Mouse (Mus musculus): ENCODE measurements around the gene Cfdp1. TPM values are rescaled to one million over a fixed set of nuclear protein-coding genes. Genes with fewer than 3 reads are reported as not detected.

The Cfdp1 gene
- polyA plus RNA-seq, 1 experiment from 2014 or later = 216 TPM

- H3K27ac ChIP-seq = no peak overlapping the region
- H3K4me2 ChIP-seq = no peak overlapping the region
- ATAC-seq (replicated peaks) = no peak
- H3K27me3 ChIP-seq (replicated peaks) = no peaks in the 10 kb centered on the region
- H3K9ac ChIP-seq = no peak overlapping the region
- 46% methylated on average over 1 of the region's 1 CpGs for WGBS
- H3K9me3 ChIP-seq = no peaks in the 10 kb centered on the region
- H3K4me3 ChIP-seq = no peak overlapping the region
- H3K36me3 ChIP-seq (replicated peaks) = peaks cover 26% of the 10 kb centered on the region
- H3K4me1 ChIP-seq = no peaks in the 10 kb centered on the region
These were observed 18.6 kb downstream of the Cfdp1 start for GRCm38 (mm10) chr8:111835540-111835939.

- H3K27me3 ChIP-seq (replicated peaks) = no peaks in the 10 kb centered on the region
- no peak for ATAC-seq (replicated peaks)
- peaks cover 35% of the 10 kb centered on the region for H3K36me3 ChIP-seq (replicated peaks)
- whole genome bisulfite sequencing = 72% methylated on average over 6 of the region's 6 CpGs
- no peaks in the 10 kb centered on the region for H3K4me1 ChIP-seq
- no peak overlapping the region for H3K4me2 ChIP-seq
- no peak overlapping the region for H3K4me3 ChIP-seq
- no peak overlapping the region for H3K9ac ChIP-seq
- no peak overlapping the region for H3K27ac ChIP-seq
- no peaks in the 10 kb centered on the region for H3K9me3 ChIP-seq
These were observed 20.1 kb downstream of the Cfdp1 start for GRCm38 (mm10) chr8:111834011-111834410.

- H3K4me3 ChIP-seq = no peak overlapping the region
- no peak overlapping the region for H3K9ac ChIP-seq
- no peaks in the 10 kb centered on the region for H3K27me3 ChIP-seq (replicated peaks)
- no peak for ATAC-seq (replicated peaks)
- WGBS = 88% methylated on average over 5 of the region's 5 CpGs
- no peaks in the 10 kb centered on the region for H3K4me1 ChIP-seq
- peaks cover 32% of the 10 kb centered on the region for H3K36me3 ChIP-seq (replicated peaks)
- H3K27ac ChIP-seq = no peak overlapping the region
- H3K4me2 ChIP-seq = no peak overlapping the region
- H3K9me3 ChIP-seq = no peaks in the 10 kb centered on the region
These were observed 21.1 kb downstream of the Cfdp1 start for GRCm38 (mm10) chr8:111832983-111833382.

GRCm38 (mm10) chr8:111831996-111832395, 22.1 kb downstream of the Cfdp1 start:
- Histone ChIP-seq H3K27ac (no peak overlapping the region), H3K4me1 (no peaks in the 10 kb centered on the region), H3K27me3 (replicated peaks) (no peaks in the 10 kb centered on the region), H3K9ac (no peak overlapping the region), H3K36me3 (replicated peaks) (peaks cover 25% of the 10 kb centered on the region), H3K9me3 (no peaks in the 10 kb centered on the region), H3K4me3 (no peak overlapping the region), H3K4me2 (no peak overlapping the region)
- 82% methylated on average over 4 of the region's 4 CpGs for WGBS
- no peak for ATAC-seq (replicated peaks)

- Histone ChIP-seq H3K27ac (no peak overlapping the region), H3K9me3 (no peaks in the 10 kb centered on the region), H3K9ac (no peak overlapping the region), H3K4me3 (no peak overlapping the region), H3K4me2 (no peak overlapping the region), H3K36me3 (replicated peaks) (peaks cover 25% of the 10 kb centered on the region), H3K4me1 (no peaks in the 10 kb centered on the region), H3K27me3 (replicated peaks) (no peaks in the 10 kb centered on the region)
- ATAC-seq (replicated peaks) = no peak
- WGBS = 80% methylated on average over 6 of the region's 6 CpGs
These were observed 25.5 kb downstream of the Cfdp1 start for GRCm38 (mm10) chr8:111828595-111828994.

GRCm38 (mm10) chr8:111825219-111825618, 28.9 kb downstream of the Cfdp1 start:
- 68% methylated on average over 6 of the region's 6 CpGs for WGBS
- Histone ChIP-seq H3K27ac (no peak overlapping the region), H3K9ac (no peak overlapping the region), H3K9me3 (no peaks in the 10 kb centered on the region), H3K4me3 (no peak overlapping the region), H3K4me1 (no peaks in the 10 kb centered on the region), H3K27me3 (replicated peaks) (no peaks in the 10 kb centered on the region), H3K4me2 (no peak overlapping the region), H3K36me3 (replicated peaks) (peaks cover 26% of the 10 kb centered on the region)
- ATAC-seq (replicated peaks) = no peak

- H3K4me2 ChIP-seq = no peak overlapping the region
- 96% methylated on average over 5 of the region's 5 CpGs for WGBS
- no peaks in the 10 kb centered on the region for H3K4me1 ChIP-seq
- no peak overlapping the region for H3K4me3 ChIP-seq
- H3K27me3 ChIP-seq (replicated peaks) = no peaks in the 10 kb centered on the region
- no peaks in the 10 kb centered on the region for H3K9me3 ChIP-seq
- H3K27ac ChIP-seq = no peak overlapping the region
- H3K36me3 ChIP-seq (replicated peaks) = peaks cover 21% of the 10 kb centered on the region; the same call in 1 of the 2 replicates
- H3K9ac ChIP-seq = no peak overlapping the region
- ATAC-seq (replicated peaks) = no peak
These were observed 29.8 kb downstream of the Cfdp1 start for GRCm38 (mm10) chr8:111824334-111824733.

- H3K9ac ChIP-seq = no peak overlapping the region
- no peaks in the 10 kb centered on the region for H3K9me3 ChIP-seq
- H3K4me2 ChIP-seq = no peak overlapping the region
- no peak overlapping the region for H3K27ac ChIP-seq
- H3K4me1 ChIP-seq = no peaks in the 10 kb centered on the region
- 0 out of 2 replicates have a peak, but pooled peaks cover 16% of the 10 kb centered on the region for H3K36me3 ChIP-seq (replicated peaks)
- no peak for ATAC-seq (replicated peaks)
- H3K27me3 ChIP-seq (replicated peaks) = no peaks in the 10 kb centered on the region
- H3K4me3 ChIP-seq = no peak overlapping the region
- 89% methylated on average over 10 of the region's 10 CpGs for WGBS
These were observed 32.9 kb downstream of the Cfdp1 start for GRCm38 (mm10) chr8:111821199-111821598.

GRCm38 (mm10) chr8:111820691-111821090, 33.4 kb downstream of the Cfdp1 start:
- Histone ChIP-seq H3K4me3 (no peak overlapping the region), H3K9ac (no peak overlapping the region), H3K36me3 (replicated peaks) (0 out of 2 replicates have a peak, but pooled peaks cover 16% of the 10 kb centered on the region), H3K27me3 (replicated peaks) (no peaks in the 10 kb centered on the region), H3K27ac (no peak overlapping the region), H3K9me3 (no peaks in the 10 kb centered on the region), H3K4me1 (no peaks in the 10 kb centered on the region), H3K4me2 (no peak overlapping the region)
- 93% methylated on average over 4 of the region's 4 CpGs for WGBS
- no peak for ATAC-seq (replicated peaks)

- Histone ChIP-seq H3K36me3 (replicated peaks) (0 out of 2 replicates have a peak, but pooled peaks cover 16% of the 10 kb centered on the region), H3K4me2 (no peak overlapping the region), H3K9ac (no peak overlapping the region), H3K27ac (no peak overlapping the region), H3K4me1 (no peaks in the 10 kb centered on the region), H3K4me3 (no peak overlapping the region), H3K27me3 (replicated peaks) (no peaks in the 10 kb centered on the region), H3K9me3 (no peaks in the 10 kb centered on the region)
- ATAC-seq (replicated peaks) = no peak
- WGBS = 80% methylated on average over 12 of the region's 12 CpGs
These were observed 34.1 kb downstream of the Cfdp1 start for GRCm38 (mm10) chr8:111820018-111820417.

GRCm38 (mm10) chr8:111818556-111818955, 35.5 kb downstream of the Cfdp1 start:
- Histone ChIP-seq H3K36me3 (replicated peaks) (0 out of 2 replicates have a peak, but pooled peaks cover 13% of the 10 kb centered on the region), H3K4me3 (no peak overlapping the region), H3K4me1 (no peaks in the 10 kb centered on the region), H3K9me3 (no peaks in the 10 kb centered on the region), H3K27me3 (replicated peaks) (no peaks in the 10 kb centered on the region), H3K27ac (no peak overlapping the region), H3K4me2 (no peak overlapping the region), H3K9ac (no peak overlapping the region)
- WGBS = 93% methylated on average over 3 of the region's 3 CpGs
- ATAC-seq (replicated peaks) = no peak

GRCm38 (mm10) chr8:111815078-111815477, 39.0 kb downstream of the Cfdp1 start:
- peaks cover 12% of the 10 kb centered on the region for H3K4me1 ChIP-seq
- H3K27me3 ChIP-seq (replicated peaks) = no peaks in the 10 kb centered on the region
- no peaks in the 10 kb centered on the region for H3K9me3 ChIP-seq
- 0 out of 2 replicates have a peak, but pooled peaks cover 2% of the 10 kb centered on the region for H3K36me3 ChIP-seq (replicated peaks)
- 92% methylated on average over 4 of the region's 4 CpGs for whole genome bisulfite sequencing
- no peak overlapping the region for H3K9ac ChIP-seq
- H3K4me3 ChIP-seq = no peak overlapping the region
- H3K27ac ChIP-seq = no peak overlapping the region
- H3K4me2 ChIP-seq = no peak overlapping the region
- ATAC-seq (replicated peaks) = no peak

- no peak overlapping the region for H3K4me3 ChIP-seq
- 95% methylated on average over 9 of the region's 9 CpGs for WGBS
- H3K27me3 ChIP-seq (replicated peaks) = no peaks in the 10 kb centered on the region
- H3K9me3 ChIP-seq = no peaks in the 10 kb centered on the region
- H3K9ac ChIP-seq = no peak overlapping the region
- H3K4me2 ChIP-seq = no peak overlapping the region
- no peak for ATAC-seq (replicated peaks)
- no peak overlapping the region for H3K27ac ChIP-seq
- peaks cover 12% of the 10 kb centered on the region for H3K4me1 ChIP-seq
- no peaks in the 10 kb centered on the region for H3K36me3 ChIP-seq (replicated peaks)
These were observed 40.3 kb downstream of the Cfdp1 start for GRCm38 (mm10) chr8:111813818-111814217.
